Mouse (Mus musculus): ENCODE results near the gene Fndc1. TPM values are rescaled to one million over a fixed set of nuclear protein-coding genes. Genes with fewer than 3 reads are reported as not detected.

The Fndc1 gene
- total RNA-seq (2021), result 10 to 100 TPM; 10.2 to 11.8 TPM

DNA sequence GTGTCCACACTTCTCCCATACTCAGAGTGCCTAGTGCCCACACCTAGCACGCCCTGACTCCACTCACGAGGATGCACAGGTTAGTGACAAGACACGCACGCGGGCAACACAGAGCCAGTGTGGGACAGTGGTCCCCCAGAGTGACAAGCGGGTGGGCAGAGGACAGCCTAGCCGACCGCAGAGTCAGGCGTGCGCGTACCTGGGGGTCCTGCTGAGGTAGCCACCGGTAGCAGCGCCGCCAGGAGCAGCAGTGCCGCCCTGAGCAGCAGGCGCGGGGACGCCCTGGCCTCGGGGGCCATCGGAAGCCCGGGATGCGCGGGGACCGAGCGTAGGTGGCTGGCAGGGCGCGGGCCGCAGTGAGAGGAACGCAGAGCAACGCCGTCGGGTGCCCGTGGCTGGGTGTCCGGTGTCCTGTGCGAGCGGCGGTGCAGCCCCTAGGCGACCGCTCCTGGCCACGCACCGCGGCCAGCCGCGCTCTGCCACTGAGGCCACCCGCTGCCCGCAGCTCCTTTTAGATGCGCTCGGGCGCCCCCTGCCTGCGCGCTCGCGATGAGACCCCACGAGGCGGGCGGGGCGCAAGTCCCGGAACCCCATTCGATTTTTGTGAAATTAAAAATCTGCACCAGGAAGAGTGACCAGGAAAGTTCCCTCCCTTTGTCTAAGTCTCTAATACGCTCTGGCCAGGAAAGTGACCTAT is at the start of gene Fndc1:
Gene Fndc1 (minus strand): TSS at position 484 of the 697 bp plus-strand sequence.
- peak; percentile 61 to 67 for DNase-seq

GRCm38 (mm10) chr17:7876541-7876940 is 49.4 kb upstream of the Fndc1 start:
- no peak for DNase-seq

DNA sequence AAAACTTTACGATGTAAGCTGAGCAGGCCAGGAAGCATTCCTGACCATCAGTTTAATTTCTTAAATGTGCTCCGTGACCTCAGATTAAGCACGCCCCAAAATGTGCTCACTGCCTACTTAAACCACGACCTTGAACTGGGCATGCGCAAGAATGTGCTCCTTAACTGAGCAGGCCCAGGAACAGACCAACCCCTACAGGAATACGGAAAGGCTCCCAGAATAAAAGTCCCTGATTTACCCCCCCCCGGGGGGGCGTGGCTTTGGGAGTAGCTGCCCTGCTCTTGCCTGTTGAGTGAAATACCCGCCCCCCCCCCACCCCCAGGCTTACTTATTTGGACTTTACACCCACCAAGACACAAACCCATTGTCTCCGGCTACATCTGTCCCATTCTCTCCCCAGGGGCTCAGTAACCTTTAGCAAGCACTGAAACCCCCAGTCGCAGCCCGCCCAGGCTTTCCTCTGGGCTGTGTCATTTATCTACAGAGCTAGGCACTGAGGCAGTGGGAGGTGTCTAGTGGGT is 48.9 kb upstream of the Fndc1 start:
- no peak for DNase-seq

DNA sequence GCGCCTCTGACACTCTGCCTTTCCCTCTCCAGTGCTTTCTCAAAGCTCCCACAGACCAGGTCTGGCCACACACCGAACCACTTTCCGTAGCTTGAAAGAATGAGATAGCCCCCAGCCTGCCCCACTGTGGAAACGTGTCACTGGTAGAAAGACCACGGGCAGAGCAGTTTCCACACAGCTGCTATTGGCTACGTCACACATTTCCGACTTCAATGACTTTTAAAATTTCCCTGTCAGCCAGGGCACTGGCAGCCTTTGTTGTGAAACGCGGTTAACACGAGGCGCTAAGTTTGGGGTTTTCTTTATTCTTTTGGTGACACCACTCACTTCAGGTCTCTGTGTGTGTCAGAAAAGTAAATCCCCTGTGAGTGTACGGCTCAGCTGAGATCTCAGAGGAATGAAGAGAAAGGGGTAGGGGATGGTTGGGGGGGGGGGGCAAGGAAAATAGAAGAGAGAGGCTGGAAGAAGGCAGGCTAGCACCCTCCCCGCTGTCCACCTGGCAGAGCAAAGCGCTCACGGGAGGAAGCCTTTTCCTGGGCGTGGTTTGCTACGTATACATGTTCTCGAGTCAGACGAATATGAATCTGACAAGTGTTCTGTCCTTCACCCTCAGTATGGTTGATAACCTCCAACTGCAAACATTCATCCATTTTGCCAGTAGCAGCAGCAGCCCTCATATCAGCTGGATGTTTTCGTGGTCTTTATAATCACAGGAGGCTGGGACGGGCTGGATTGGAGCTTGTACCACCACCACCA is 47.9 kb upstream of the Fndc1 start:
- no peak for DNase-seq

DNA sequence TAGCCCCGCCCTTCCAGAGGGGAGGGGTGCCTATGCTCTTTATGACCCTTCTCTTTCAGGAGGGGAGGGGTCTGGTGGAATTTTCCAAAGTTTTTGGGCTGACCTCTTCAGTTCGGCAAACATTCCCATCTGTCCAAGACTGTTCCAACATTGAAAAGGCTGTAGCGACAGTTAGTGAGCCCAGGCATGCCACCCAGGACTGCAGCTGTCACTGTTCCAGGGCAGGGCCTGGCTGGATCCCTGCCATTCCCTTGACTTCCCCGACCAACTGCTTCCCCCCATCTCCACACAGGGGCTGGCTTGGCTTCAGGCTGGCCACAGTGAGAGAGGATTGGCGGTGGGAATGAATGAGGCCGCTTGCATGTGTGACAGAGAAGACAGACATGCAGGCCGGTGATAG is 46.3 kb upstream of the Fndc1 start:
- DNase-seq, result no peak

GRCm38 (mm10) chr17:7871800-7872199 is 44.7 kb upstream of the Fndc1 start:
- peak in 1 of 2 experiments; percentile 51 for DNase-seq

- DNase-seq, result no peak
Measured at GRCm38 (mm10) chr17:7870862-7871605, 43.9 kb upstream of the Fndc1 start.

DNA sequence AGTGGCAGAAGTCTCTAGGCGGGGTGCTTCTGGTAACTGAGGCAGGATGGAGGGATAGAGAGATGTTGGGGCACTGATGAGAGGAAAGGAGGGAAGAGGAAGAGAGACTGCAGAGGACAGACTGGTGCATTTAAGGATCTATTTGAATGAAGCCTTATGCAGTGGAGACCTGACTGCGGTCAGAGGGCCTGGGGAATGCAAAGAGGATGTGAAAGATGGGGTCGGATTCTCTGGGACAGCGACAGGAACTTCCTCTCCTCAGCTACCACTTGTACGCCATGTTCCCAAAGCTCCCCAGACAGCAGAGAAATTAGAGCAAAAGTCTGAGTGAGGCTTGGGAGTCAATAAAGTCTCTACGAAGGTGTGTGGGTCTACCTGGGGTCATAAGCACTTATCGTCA is 42.0 kb upstream of the Fndc1 start:
- no peak for DNase-seq

- DNase-seq, result peak; percentile 71 to 73
Measured at GRCm38 (mm10) chr17:7868631-7869030, 41.5 kb upstream of the Fndc1 start.

DNA sequence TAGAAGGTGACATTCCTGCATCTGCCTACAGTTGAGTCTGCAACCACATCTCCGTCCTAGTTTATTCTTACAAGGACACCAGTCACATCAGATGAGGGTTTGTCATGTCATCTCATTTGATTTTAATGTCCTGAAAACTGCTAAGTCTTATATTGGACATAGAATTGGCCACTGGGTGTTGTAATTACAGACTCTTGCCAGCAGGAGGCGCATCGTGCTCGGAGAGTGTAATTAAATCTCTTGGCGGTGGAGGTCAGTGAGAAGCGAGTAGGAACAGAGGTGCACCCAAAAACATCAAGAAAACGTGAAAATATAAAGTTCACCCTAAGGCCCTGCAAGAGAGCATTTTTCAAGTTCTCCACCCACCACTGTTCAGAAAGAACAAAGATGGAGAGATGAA is 37.6 kb upstream of the Fndc1 start:
- DNase-seq, result no peak

DNA sequence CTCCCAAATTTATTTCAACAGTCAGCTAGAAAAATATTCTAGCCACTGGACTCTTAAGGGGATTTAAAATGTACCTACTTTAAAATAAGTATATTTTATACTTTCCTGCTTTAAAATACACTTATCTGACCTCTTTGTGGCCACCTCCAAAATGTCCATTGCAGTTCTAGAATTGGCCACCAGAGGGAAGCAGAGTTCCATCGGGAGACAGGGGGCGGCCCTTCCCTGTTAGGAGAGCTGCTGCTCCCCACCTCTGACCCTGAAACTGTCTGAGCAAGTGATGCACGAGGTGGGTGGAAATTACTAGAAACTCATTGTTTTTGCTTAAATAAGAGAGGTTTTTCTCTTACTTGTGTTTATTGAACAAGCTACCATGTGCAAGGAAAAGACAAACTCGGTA is 36.6 kb upstream of the Fndc1 start:
- peak; percentile 49 to 74 for DNase-seq

DNA sequence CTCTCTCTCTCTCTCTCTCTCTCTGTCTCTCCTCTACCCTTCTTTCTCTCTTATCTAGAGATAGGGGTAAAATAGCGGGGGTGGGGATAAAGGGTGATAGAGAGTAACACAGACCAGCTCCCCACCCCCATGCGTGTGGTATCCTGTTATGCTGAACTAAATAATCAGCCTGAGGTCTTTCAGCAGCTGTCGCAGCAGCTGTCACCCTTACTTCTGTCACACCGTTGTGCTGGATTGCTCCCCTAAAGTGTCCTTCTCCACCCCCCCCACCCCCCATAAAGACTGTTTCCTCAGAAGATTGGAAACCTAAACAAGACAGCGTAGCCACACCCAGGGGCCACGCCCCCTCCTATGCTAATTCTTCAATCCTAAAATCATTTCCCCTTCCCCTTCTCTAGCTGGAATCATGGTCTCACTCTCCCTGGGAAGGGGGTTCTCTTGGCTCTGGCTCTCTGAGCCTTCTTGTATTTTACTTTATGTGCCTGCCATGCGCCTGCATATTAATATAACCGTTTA is 33.8 kb upstream of the Fndc1 start:
- DNase-seq, result no peak

- no peak for DNase-seq
Measured at GRCm38 (mm10) chr17:7857658-7858057, 30.6 kb upstream of the Fndc1 start.

DNA sequence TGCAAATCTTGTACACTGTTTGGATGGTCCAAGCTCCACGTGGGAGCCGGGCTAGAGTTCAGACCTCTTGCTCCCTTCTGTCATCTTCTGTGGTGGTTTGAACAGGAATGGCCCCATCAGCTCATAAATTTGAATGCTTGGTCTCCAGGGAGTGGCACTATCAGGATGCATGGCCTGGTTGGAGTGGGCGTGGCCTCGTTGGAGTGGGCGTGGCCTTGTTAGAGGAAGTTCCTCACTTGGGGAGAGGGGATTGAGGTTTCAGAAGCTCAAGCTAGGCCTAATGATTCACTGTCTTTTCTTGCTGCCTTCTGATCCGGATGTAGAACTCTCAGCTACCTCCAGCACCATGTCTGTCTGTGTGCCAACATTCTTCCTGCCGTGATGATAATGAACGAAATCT is 28.7 kb upstream of the Fndc1 start:
- no peak for DNase-seq

GRCm38 (mm10) chr17:7851979-7852378 is 24.9 kb upstream of the Fndc1 start:
- no peak for DNase-seq

DNA sequence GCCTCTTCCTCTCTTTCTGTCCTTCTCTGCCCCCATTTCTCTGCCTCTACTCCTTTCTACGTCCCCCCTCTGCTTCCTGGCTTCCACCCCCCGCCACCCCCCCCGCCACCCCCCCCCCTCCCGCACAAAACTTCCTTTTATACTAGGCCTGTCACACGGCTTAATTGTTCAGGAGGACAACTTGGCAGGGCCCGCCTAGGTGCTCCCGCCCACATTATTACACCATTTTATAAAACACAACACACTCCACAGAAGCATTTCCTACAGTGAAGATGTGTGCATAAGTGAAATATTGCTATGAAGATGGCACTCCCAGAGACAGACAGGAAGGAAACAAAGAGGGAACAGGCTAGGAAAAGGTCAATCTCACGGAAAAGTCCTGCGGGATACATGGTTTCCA is 24.4 kb upstream of the Fndc1 start:
- DNase-seq, result no peak

GRCm38 (mm10) chr17:7850246-7850645 is 23.1 kb upstream of the Fndc1 start:
- DNase-seq, result no peak

- peak in 1 of 2 experiments; percentile 18 for DNase-seq
Measured at GRCm38 (mm10) chr17:7840505-7841290, 13.6 kb upstream of the Fndc1 start.

DNA sequence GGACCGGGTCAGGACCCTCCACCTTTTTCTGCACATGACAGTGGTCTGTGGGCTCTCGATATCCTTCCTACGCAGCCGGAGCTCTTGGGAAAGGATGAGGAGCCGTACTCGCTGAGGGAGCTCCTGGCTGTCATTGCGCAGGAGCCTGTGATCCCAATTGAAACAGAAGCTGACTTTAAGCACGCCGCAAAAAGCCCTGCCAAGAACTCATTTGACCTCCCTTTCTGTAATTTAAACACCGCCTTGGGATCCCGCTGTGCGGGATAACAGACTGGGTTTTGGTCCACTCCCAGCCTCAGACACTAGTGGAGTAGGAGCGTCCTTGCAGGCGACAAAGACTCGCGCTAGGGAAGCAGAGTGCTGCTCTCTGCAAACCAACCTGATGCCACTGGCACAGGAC is 484 bp upstream of the Fndc1 start:
- peak in 1 of 2 experiments; percentile 15 for DNase-seq

DNA sequence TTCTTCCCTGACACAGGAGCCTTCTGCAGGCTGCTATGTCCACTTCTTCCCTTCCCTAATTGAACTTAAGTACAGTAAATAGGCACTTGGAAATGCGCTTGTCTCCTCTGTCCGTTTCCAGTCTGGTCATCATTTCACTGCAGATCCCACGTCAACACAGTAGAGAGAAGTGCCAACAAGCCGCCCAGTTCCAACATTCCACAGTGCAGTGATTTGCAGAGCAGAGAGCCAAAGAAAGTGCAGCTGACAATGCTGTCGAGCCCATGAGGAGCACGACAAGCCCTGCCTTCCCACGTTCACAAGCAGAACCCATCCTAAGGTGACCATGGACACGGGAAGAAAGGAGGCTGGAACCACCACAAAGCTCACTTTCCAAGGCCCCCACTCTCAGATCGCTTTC is 1.7 kb downstream of the Fndc1 start:
- DNase-seq, result no peak

GRCm38 (mm10) chr17:7821553-7822186 is 5.4 kb downstream of the Fndc1 start:
- peak; percentile 56 to 60 for DNase-seq

Data from layer of hippocampus, postnatal 36 days (tissue).